Mouse (Mus musculus) heart, adult 2 months (tissue): ENCODE results near the gene Tcf25.

Experiments used
- CTCF ChIP-seq: fragments of 200-600 bp; IDR thresholded peaks from 2 replicates; pipeline ENCODE4 v1.8.1; 2022; ENCODE audit warnings: antibody characterized with exemption, mild to moderate bottlenecking, moderate library complexity
- EP300 ChIP-seq: fragments of 200-500 bp; IDR thresholded peaks from 2 replicates; pipeline ENCODE4 v1.6.1; 2011; ENCODE audit warnings: low read depth, low read length, control low read depth; ENCODE audit not compliant: insufficient read depth
- POLR2A ChIP-seq: fragments of 200-500 bp; IDR thresholded peaks from 2 replicates; pipeline ENCODE4 v1.6.1; 2011; ENCODE audit warnings: mild to moderate bottlenecking, low read depth, low read length, control low read depth; ENCODE audit not compliant: insufficient read depth

- TF ChIP-seq CTCF (no peak), EP300 (peak; percentile 75; the same call in 1 of the 2 replicates), POLR2A (peak; percentile 73)
Observed at GRCm38 (mm10) chr8:123374239-123374578, 656 bp downstream of the Tcf25 start.
